Mouse (Mus musculus): Measurements from ENCODE around the gene Dab1. TPM values are rescaled to one million over a fixed set of nuclear protein-coding genes. Genes with fewer than 3 reads are reported as not detected.

Dab1 gene
- polyA plus RNA-seq, 1 experiment from 2014 or later, result 1.2 TPM

DNA sequence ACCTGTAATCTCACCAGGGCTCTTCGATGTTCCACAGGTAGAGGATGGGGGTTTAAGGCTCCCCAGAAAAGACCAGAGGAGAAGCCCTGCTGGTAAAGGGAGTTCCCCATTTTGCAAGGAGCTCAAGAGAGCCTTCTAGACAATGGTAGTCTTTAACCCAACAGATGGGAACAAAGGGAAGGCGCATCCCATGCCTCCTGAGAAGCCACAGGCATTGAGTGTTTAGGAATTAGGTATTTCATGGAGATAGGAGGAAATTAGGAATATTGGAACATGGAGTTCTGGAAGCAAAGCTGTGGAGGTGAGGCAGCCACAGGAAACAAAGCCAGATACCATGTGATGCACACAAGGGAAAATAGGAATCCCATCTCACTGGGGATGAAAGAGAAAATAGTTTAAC lies 881.0 kb downstream of the Dab1 start:
- Histone ChIP-seq H3K4me3 (no peak overlapping the region), H3K4me2 (no peak overlapping the region), H3K27me3 (no peaks in the 10 kb centered on the region), H3K4me1 (replicated peaks) (no peaks in the 10 kb centered on the region), H3K27ac (no peak overlapping the region), H3K9me3 (replicated peaks) (no peaks in the 10 kb centered on the region), H3K36me3 (no peaks in the 10 kb centered on the region), H3K9ac (no peak overlapping the region)
- ATAC-seq (replicated peaks; ENCODE audit: insufficient number of reproducible peaks, insufficient read depth, low FRiP score, low read depth), result no peak
- 85% methylated on average over 2 of the region's 2 CpGs for WGBS

DNA sequence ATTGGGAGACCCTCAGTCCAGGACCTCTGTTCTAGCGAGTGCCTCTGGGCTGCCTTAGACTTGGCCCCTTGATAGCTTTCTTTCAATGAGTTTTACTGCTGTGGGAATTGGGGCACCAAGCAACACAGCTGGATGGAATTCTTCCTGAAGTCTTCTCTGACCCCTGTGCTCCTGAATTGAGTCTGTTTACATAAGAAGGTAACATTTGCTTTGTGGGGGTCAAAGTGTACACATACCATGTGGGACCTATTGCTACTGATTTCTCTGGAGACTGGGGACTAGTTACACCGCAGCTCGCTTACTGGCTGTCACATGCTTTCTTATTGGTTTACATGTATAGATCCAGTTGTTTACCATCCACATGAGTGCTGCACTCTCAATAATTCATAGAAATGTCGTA lies 881.5 kb downstream of the Dab1 start:
- Histone ChIP-seq H3K4me2 (no peak overlapping the region), H3K4me3 (no peak overlapping the region), H3K36me3 (no peaks in the 10 kb centered on the region), H3K9me3 (replicated peaks) (no peaks in the 10 kb centered on the region), H3K4me1 (replicated peaks) (no peaks in the 10 kb centered on the region), H3K27ac (no peak overlapping the region), H3K9ac (no peak overlapping the region), H3K27me3 (no peaks in the 10 kb centered on the region)
- ATAC-seq (replicated peaks; ENCODE audit: insufficient number of reproducible peaks, insufficient read depth, low FRiP score, low read depth), result no peak
- 69% methylated on average over 4 of the region's 4 CpGs for WGBS

DNA sequence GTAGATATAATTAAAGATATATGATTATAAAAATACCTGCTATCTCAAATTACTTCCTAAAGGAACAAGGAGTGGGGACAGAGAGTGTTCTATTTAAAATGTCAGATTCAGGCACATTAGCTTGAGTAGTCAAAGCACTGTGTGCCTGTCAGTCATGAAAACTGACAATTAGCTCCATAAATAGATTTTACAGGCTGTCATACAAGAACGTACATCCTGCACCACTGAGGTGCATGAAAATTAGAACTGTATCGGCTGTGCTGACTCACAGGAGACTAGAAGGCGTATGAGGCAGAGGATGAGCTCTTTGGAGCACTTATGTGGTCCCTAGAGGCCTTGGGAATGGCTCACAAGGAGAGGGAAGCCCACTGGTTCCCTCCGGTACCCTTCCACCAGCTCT lies 882.1 kb downstream of the Dab1 start:
- WGBS, result 71% methylated on average over 4 of the region's 4 CpGs
- no peak overlapping the region for H3K9ac ChIP-seq
- no peak for ATAC-seq (replicated peaks; ENCODE audit: insufficient number of reproducible peaks, insufficient read depth, low FRiP score, low read depth)
- H3K4me3 ChIP-seq, result no peak overlapping the region
- no peaks in the 10 kb centered on the region for H3K4me1 ChIP-seq (replicated peaks)
- no peak overlapping the region for H3K27ac ChIP-seq
- H3K4me2 ChIP-seq, result no peak overlapping the region
- no peaks in the 10 kb centered on the region for H3K27me3 ChIP-seq
- H3K9me3 ChIP-seq (replicated peaks), result no peaks in the 10 kb centered on the region
- H3K36me3 ChIP-seq, result no peaks in the 10 kb centered on the region

DNA sequence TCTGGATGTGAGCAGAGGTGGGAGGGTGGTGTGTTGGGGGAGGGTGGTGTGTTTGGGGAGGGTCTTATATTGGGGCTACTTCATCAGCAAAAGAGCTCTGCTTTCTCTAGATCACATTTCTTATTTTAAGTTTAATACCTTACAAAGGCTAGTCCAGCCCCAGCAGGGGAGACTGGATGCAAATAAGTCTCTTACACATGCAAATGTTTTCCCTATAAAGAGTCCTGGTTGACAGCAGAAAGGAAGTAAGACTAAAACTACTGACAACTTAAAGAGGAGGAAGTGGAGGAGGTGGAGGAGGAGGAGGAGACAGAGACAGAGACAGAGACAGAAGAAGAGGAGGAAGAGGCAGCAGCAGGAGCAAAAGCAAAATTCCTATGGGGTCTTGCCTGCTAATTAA lies 885.8 kb downstream of the Dab1 start:
- Histone ChIP-seq H3K9ac (no peak overlapping the region), H3K4me1 (replicated peaks) (no peaks in the 10 kb centered on the region), H3K27me3 (no peaks in the 10 kb centered on the region), H3K36me3 (no peaks in the 10 kb centered on the region), H3K9me3 (replicated peaks) (no peaks in the 10 kb centered on the region), H3K27ac (no peak overlapping the region), H3K4me2 (no peak overlapping the region), H3K4me3 (no peak overlapping the region)
- ATAC-seq (replicated peaks; ENCODE audit: insufficient number of reproducible peaks, insufficient read depth, low FRiP score, low read depth), result no peak

DNA sequence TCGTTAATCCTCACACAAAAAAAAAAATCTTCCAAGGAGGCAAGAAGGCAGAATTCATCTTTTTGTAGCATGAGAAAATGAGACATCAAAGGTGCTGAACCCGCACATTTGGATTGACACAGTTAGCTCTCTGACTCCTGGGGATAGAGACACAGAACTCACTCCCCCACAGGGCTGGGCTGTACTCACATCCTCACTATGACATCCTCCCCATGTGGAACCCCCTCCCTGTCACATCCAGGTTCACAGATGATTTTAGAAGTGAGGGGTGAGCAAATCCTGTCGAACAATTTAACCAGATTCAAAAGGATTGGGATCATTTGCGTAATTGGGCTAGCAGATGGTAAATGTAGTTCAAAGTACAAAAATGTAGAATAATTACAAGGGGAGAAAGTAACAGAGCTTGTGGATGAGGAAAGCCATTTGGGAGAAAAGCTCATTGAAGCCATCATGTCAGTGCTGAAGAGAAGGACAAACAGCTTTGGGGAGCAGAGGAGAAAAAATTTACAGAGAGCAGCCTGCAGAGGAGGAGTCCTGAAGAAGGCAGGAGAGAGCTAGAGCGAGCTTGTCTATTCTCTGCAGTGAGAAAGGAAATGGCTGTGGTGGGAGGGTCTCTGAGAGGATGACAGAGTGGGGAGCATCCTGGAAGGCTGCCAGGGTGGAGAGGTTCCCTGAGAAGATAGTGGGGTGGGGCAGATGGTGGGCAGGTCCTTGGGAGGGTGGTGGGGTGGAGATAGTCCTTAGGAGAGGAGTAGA lies 890.2 kb downstream of the Dab1 start:
- Histone ChIP-seq H3K4me2 (no peak overlapping the region), H3K4me3 (no peak overlapping the region), H3K9ac (no peak overlapping the region), H3K36me3 (no peaks in the 10 kb centered on the region), H3K27me3 (no peaks in the 10 kb centered on the region), H3K4me1 (replicated peaks) (no peaks in the 10 kb centered on the region), H3K27ac (no peak overlapping the region), H3K9me3 (replicated peaks) (no peaks in the 10 kb centered on the region)
- ATAC-seq (replicated peaks; ENCODE audit: insufficient number of reproducible peaks, insufficient read depth, low FRiP score, low read depth), result no peak
- 64% methylated on average over 5 of the region's 5 CpGs for WGBS

DNA sequence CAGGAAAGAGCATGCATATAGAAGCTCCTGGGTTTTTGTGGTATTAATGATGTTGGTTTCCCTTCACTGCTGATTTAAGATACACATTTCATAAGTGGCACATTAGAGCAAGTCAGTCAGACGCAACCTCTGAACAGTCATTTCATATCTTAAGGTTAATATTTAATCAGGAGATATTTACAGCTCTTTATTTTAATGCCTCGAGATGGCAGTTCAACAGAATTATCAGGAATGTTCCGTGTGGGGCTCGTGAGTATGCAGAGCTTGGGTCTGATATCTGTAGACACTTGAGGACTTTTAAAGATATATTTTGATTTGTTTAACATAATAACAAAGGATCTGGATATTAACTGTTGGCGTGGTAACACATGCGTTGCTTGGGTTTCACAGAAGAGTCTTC lies 892.7 kb downstream of the Dab1 start:
- 67% methylated on average over 6 of the region's 6 CpGs for WGBS
- Histone ChIP-seq H3K4me2 (no peak overlapping the region), H3K27ac (no peak overlapping the region), H3K9me3 (replicated peaks) (no peaks in the 10 kb centered on the region), H3K9ac (no peak overlapping the region), H3K4me1 (replicated peaks) (no peaks in the 10 kb centered on the region), H3K4me3 (no peak overlapping the region), H3K27me3 (no peaks in the 10 kb centered on the region), H3K36me3 (no peaks in the 10 kb centered on the region)
- no peak for ATAC-seq (replicated peaks; ENCODE audit: insufficient number of reproducible peaks, insufficient read depth, low FRiP score, low read depth)

DNA sequence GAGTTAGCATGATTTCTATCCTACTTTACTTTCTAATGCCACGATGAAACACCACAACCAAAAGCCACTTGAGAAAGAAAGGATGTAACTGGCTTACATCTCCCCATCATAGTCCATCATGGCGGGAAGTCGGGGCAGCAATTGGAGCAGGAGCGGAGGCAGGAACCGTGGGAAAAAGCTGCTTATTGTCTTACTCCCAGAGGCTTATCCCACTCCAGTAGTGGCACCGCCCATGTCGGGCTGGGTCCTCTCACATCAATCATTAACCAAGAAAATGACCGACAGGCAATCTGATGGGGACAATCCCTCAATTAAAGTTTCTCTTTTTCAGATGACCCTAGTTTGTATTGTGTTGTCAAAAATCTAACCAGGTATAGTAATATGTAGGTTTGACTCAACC lies 893.4 kb downstream of the Dab1 start:
- H3K27ac ChIP-seq, result no peak overlapping the region
- H3K27me3 ChIP-seq, result no peaks in the 10 kb centered on the region
- no peak for ATAC-seq (replicated peaks; ENCODE audit: insufficient number of reproducible peaks, insufficient read depth, low FRiP score, low read depth)
- H3K4me2 ChIP-seq, result no peak overlapping the region
- H3K9me3 ChIP-seq (replicated peaks), result no peaks in the 10 kb centered on the region
- H3K36me3 ChIP-seq, result no peaks in the 10 kb centered on the region
- no peak overlapping the region for H3K4me3 ChIP-seq
- WGBS, result 81% methylated on average over 8 of the region's 8 CpGs
- H3K9ac ChIP-seq, result no peak overlapping the region
- H3K4me1 ChIP-seq (replicated peaks), result no peaks in the 10 kb centered on the region

DNA sequence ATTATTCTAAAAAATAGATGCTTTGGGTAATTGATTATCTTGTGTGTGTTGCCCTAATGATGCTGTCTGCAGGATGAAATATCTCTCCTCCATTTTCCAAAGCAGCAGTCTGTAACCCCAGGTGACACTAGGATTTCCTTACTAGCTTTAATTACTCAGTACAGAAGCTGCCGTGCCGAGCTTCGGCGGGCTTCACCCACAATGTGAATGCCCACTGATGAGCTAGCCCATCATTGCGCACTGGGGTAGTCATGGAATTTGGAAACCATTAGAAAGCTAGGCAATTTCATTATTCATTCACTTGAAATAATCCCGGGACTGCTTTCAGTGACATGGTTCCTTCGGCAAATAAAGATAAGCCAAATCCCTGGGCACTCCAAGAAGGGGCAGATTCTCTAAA lies 894.5 kb downstream of the Dab1 start:
- no peaks in the 10 kb centered on the region for H3K4me1 ChIP-seq (replicated peaks)
- no peaks in the 10 kb centered on the region for H3K9me3 ChIP-seq (replicated peaks)
- H3K4me2 ChIP-seq, result no peak overlapping the region
- H3K27ac ChIP-seq, result no peak overlapping the region
- no peak overlapping the region for H3K9ac ChIP-seq
- H3K27me3 ChIP-seq, result no peaks in the 10 kb centered on the region
- H3K4me3 ChIP-seq, result no peak overlapping the region
- WGBS, result 82% methylated on average over 7 of the region's 7 CpGs
- ATAC-seq (replicated peaks; ENCODE audit: insufficient number of reproducible peaks, insufficient read depth, low FRiP score, low read depth), result no peak
- H3K36me3 ChIP-seq, result no peaks in the 10 kb centered on the region

DNA sequence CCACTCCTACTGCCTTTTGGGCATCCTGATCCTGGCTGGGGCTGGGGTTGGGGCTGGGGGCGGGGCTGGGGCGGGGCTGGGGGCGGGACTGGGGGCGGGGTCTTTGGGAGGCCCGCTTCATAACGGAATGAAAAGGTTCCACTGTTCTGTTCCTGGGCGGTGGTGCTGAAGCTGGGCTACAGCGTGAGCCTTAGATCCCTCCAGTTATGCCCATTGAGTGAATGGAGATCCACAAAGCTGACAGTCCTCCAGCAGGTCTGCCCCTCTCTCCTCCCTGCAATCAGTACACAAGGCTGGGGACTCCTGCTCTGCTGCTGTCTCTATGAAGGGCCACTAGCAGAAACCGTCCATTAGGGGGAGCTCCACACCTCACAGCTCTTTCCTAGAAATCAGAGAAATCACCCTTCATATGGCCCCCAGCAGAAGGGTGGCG lies 895.4 kb downstream of the Dab1 start:
- ATAC-seq (replicated peaks; ENCODE audit: insufficient number of reproducible peaks, insufficient read depth, low FRiP score, low read depth), result no peak; the same call in 1 of the 2 replicates
- no peak overlapping the region for H3K9ac ChIP-seq
- 1% methylated on average over 10 of the region's 10 CpGs for whole genome bisulfite sequencing
- H3K4me3 ChIP-seq, result peak overlapping the region; percentile 24
- H3K36me3 ChIP-seq, result no peaks in the 10 kb centered on the region
- no peak overlapping the region for H3K27ac ChIP-seq
- H3K9me3 ChIP-seq (replicated peaks), result no peaks in the 10 kb centered on the region
- H3K4me2 ChIP-seq, result peak overlapping the region; percentile 44
- no peaks in the 10 kb centered on the region for H3K4me1 ChIP-seq (replicated peaks)
- no peaks in the 10 kb centered on the region for H3K27me3 ChIP-seq

DNA sequence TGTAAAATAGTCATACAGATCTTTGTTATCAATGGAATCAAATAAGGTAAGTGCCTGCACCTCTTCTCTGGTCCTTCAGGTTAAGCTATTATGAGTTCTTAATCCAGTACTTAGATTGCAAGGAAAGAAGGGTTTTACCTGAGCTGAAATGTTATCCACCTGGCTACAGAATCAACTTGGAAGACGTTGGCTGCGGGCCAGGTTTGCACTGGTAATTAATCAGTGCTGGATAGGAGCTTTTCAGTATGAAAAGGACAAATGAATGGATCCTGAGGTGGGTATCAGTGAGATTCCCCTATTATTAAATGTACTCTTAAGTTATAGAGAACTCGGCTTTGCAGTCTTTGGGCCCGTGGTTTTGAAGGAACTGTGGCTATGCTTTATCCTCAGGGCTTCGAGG lies 896.5 kb downstream of the Dab1 start:
- Histone ChIP-seq H3K4me3 (no peak overlapping the region), H3K4me1 (replicated peaks) (no peaks in the 10 kb centered on the region), H3K27me3 (no peaks in the 10 kb centered on the region), H3K9me3 (replicated peaks) (no peaks in the 10 kb centered on the region), H3K9ac (no peak overlapping the region), H3K27ac (no peak overlapping the region), H3K4me2 (no peak overlapping the region), H3K36me3 (no peaks in the 10 kb centered on the region)
- no peak for ATAC-seq (replicated peaks; ENCODE audit: insufficient number of reproducible peaks, insufficient read depth, low FRiP score, low read depth)
- WGBS, result 57% methylated on average over 5 of the region's 5 CpGs

DNA sequence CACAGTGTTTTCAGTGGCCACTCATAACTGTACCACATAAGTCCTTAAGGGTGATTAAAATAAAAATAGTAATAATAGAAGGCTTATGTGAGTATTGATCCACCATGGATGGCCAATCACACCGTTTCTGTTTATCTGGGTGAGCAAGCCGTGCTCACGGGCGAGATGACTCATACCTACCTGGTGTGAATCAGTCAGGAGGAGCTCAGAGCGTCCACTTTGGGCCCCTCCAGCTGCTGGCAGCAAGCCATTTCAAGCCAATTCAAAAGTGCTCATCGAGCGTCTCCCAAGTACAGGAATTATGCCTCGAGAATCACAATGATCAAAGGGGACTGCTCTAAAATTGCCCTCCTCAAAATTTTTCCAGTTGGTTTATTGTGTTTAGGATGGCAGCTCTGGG lies 903.2 kb downstream of the Dab1 start:
- no peaks in the 10 kb centered on the region for H3K4me1 ChIP-seq (replicated peaks)
- H3K4me3 ChIP-seq, result no peak overlapping the region
- no peak overlapping the region for H3K9ac ChIP-seq
- H3K9me3 ChIP-seq (replicated peaks), result no peaks in the 10 kb centered on the region
- no peak for ATAC-seq (replicated peaks; ENCODE audit: insufficient number of reproducible peaks, insufficient read depth, low FRiP score, low read depth)
- 44% methylated on average over 8 of the region's 8 CpGs for WGBS
- no peak overlapping the region for H3K27ac ChIP-seq
- H3K27me3 ChIP-seq, result no peaks in the 10 kb centered on the region
- no peak overlapping the region for H3K4me2 ChIP-seq
- no peaks in the 10 kb centered on the region for H3K36me3 ChIP-seq

DNA sequence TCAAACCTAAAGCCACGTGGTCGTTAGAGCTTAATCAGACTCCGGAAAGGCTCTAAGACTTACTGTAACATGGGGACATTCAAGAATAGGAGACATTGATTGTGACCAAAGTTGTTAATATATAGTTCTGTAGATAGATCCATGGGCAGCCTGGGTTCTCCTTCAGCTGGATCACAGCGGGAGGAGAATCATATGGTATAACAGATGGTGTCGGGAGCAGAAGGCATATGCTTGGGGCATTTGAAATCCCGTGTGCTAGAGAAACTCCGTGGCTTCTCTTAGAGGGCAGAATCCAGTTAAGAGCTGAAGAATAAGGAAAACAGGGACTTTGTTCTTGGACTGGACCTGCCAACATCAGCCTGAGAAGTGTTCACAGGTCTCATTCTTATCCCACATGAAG lies 904.6 kb downstream of the Dab1 start:
- Histone ChIP-seq H3K9me3 (replicated peaks) (no peaks in the 10 kb centered on the region), H3K4me1 (replicated peaks) (no peaks in the 10 kb centered on the region), H3K27ac (no peak overlapping the region), H3K9ac (no peak overlapping the region), H3K36me3 (no peaks in the 10 kb centered on the region), H3K4me3 (no peak overlapping the region), H3K4me2 (no peak overlapping the region), H3K27me3 (no peaks in the 10 kb centered on the region)
- 86% methylated on average over 7 of the region's 7 CpGs for WGBS
- ATAC-seq (replicated peaks; ENCODE audit: insufficient number of reproducible peaks, insufficient read depth, low FRiP score, low read depth), result no peak

Measured in heart, embryonic 15.5 days (tissue).